Mouse (Mus musculus): Measurements from ENCODE around the gene Trmt10a. TPM values are rescaled to one million over a fixed set of nuclear protein-coding genes. Genes with fewer than 3 reads are reported as not detected.

The Trmt10a gene
- 1 to 10 TPM in 3 of 4 experiments, under 1 TPM in 1; 0.80 to 2.5 (median 2.1) TPM for total RNA-seq (2022)

DNA sequence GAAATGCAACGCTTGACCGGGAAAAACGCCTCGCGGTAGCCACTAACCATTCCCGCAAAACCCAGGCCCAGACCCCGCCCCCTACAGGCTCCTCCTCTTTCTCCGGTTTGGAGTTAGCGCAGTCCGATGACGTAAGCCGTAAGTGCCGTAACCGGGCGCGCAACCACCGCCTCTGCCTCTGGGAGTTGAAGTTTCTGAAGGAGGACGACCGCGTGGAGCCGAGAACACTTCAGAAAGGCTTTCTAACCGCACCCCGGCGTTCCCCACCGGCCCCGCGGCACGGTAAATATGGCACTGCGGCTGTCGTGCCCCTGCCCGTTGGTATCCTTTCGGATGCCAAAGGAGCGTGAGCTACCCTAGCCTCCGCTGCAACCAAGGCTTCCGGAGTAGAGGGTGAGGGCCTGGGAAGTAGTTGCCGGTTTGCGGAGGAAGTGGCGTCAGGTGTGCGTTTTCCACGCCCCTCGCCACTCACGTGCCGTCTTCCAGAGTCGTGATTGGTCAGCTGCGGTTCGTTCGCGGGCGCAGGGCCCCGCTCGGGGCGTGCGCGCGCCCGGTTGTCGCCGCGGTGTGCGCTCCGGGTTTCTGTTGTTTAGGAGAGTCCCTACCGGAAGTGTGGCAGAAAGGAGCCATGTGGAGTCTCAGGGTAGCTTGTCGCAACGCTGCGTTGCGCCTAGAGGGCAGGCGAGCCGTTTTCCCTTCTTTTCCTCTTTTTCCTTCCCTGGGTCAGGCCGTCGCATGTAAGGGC lies at the start of gene Trmt10a:
TSS of gene Trmt10a (plus strand) at position 134 of the 745 bp plus-strand sequence.
- DNase-seq (ENCODE audit: low spot score in 2 of 2) = peak; percentile 98

GRCm38 (mm10) chr3:138095301-138095700 lies 47.9 kb upstream of the Trmt10a start:
- no peak for DNase-seq (ENCODE audit: low spot score in 2 of 2)

DNA sequence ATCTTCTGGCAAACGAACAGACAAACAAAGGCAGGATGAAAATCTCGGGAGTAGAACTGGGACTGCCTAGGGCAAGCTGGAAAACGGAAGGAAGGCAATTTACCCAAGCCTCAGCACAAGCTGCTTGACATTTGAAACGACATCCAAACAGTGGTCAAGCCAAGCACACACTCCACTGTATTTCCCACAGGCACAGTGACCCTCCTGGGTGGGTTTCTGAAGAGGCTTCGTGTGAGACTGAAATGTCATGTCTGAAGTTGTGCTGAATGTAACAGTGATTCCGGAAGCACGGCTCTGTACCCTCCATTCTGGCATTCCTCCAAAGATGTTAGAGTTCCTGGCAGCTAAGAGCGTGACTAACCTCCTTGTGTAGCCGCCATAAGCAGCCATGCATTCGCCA lies 47.5 kb upstream of the Trmt10a start:
- DNase-seq (ENCODE audit: low spot score in 2 of 2) = no peak

DNA sequence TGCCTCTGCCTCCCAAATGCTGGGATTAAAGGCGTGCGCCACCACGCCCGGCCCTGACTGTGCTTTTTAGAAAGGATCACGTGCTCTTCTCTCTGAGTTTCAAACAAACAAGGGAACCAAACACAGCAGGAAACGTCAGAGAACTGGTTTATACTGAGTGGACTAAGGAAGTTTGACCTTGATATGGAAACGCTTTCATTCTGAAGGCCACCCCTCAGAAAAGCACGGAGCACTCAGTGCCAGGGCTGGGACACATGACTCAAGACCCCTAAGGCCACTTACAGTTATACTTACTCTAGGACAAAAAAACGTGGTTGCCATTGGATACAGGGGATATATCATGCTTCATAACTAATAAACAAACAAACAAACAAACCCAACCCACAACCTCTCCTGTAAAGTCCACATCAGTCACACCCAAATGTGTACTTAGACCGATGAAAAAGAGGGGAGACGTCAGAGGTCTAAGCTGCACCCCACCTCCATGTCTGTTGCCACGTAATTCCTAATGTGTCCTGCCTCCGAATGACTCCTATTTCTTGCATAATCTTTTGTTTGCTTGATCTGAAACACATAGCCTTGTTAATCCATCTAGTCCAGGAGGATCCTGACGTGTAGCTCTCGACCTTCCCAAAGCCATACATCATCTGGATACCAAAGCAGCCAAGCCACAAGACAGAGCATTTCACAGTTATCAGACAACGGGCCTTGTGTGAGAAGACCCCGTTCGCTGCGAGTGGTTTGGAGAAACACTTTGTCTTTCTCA lies 46.8 kb upstream of the Trmt10a start:
- no peak for DNase-seq (ENCODE audit: low spot score in 2 of 2)

DNA sequence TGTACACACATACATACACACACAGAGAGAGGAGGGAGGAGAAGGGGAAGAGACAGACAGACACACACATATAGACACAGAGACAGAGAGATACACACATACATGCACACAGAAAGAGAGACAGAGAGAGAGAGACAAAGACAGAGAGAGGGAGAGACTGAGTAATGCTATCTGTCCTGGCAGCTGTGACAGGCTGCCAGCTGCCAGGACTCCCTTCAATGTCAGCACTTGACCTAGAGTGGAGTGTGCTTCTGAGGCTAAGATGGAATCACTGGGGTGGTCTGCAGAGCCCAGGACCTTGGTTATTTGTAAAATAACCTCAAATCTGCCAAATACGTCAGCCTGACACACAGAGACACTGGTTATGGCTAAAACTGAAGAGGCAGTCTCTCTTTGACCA lies 45.5 kb upstream of the Trmt10a start:
- DNase-seq (ENCODE audit: low spot score in 2 of 2) = no peak

DNA sequence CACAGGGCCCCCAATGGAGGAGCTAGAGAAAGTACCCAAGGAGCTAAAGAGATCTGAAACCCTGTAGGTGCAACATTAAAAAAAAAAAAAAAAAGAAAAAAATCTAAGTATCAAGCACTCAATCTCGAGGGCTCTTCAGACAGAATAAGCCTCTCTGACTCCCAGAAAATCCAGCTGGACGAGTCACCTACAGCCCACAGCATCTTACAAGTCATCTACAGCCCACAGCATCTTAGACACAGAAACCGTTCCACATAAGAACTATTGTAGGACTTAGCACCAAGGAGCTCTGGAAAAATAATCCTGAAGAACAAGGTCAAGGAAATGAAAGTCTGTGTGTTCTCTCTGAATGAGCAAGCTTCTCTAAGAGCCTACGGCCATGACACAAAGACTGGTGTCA lies 41.3 kb upstream of the Trmt10a start:
- no peak for DNase-seq (ENCODE audit: low spot score in 2 of 2)

GRCm38 (mm10) chr3:138103690-138104089 lies 39.6 kb upstream of the Trmt10a start:
- no peak for DNase-seq (ENCODE audit: low spot score in 2 of 2)

DNA sequence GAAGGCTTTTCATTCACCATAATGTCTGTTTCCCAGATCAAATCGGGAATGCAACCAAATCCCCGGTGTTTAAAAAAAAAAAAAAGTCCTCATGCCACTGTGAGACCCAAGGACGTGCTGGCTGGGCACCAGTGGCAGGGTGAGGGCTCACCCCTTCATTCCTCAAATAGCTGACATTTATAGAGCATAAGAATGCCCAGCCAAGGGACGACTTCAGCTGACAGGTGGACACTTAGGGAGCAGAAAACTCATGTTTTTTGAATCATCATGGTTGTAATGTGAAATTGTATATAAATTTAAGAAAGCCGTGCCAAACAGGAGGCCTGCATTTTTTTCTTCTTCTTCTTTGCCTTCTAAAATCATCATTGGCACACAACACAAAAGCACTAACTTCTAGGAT lies 38.2 kb upstream of the Trmt10a start:
- DNase-seq (ENCODE audit: low spot score in 2 of 2) = no peak

GRCm38 (mm10) chr3:138106887-138107286 lies 36.4 kb upstream of the Trmt10a start:
- DNase-seq (ENCODE audit: low spot score in 2 of 2) = no peak

GRCm38 (mm10) chr3:138110910-138111782 lies 32.1 kb upstream of the Trmt10a start:
- no peak for DNase-seq (ENCODE audit: low spot score in 2 of 2)

GRCm38 (mm10) chr3:138114106-138114505 lies 29.1 kb upstream of the Trmt10a start:
- DNase-seq (ENCODE audit: low spot score in 2 of 2) = no peak

- DNase-seq (ENCODE audit: low spot score in 2 of 2) = peak; percentile 28 to 61
These were observed 26.4 kb upstream of the Trmt10a start for GRCm38 (mm10) chr3:138116871-138117270.

- no peak for DNase-seq (ENCODE audit: low spot score in 2 of 2)
These were observed 24.9 kb upstream of the Trmt10a start for GRCm38 (mm10) chr3:138118392-138118791.

- DNase-seq (ENCODE audit: low spot score in 2 of 2) = no peak
These were observed 24.4 kb upstream of the Trmt10a start for GRCm38 (mm10) chr3:138118831-138119230.

- DNase-seq (ENCODE audit: low spot score in 2 of 2) = peak; percentile 13 to 23
These were observed 23.7 kb upstream of the Trmt10a start for GRCm38 (mm10) chr3:138119444-138120105.

DNA sequence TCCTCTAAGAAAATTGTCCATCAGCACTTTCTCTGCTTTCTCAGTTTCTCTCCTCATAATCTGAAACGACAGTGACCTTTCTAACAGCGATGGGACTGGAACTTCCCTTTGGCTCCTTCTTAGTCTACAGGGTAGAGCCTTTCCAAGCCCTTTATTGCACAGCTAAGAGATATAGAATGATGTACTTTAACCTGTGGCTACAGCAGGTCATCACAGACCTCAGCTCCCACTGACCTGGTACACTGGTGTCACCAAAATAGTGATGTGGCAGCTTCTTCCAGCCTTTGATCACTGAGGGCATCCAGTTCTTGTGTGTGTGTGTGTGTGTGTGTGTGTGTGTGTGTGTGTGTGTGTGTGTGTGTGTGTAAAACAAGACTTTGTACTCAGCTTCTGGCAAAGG lies 21.8 kb upstream of the Trmt10a start:
- DNase-seq (ENCODE audit: low spot score in 2 of 2) = no peak

DNA sequence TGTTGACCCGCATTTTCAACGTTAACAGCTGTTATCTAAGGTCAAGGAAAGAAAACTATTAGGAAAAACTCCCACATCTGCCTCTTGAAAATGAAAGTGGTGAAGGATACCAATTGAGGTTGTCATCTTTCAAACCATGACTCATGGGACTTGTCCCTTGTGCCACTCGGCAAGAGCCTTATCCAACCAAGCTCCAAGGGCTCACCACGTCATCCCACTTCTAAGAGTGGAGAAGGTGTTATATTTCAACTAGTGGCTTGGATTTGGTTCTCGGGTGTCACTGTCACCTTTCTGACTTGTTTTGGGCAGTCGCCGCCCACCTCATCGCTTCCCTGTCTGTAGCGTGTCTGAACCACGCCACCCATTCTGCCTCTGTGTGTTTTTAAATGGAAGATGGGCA lies 19.4 kb upstream of the Trmt10a start:
- no peak for DNase-seq (ENCODE audit: low spot score in 2 of 2)

DNA sequence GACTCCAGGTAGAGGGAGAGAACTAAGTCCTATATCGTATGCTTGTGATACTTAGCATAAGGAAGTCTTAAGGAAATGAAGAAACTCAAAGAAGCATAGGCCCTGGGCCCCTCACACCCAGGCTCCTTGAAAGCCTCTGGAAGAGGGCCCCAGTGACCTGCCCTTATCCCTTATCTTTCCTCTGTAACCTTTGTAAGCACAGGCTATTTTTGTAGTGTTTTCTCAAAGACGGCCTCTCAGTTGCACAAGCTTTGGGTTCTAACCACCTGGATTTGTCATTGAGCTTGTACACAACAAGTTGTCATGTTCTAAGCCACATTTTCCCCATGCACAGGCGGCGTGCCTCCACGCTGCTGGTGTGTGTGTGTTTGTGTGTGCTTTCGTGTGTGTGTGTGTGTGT lies 14.1 kb upstream of the Trmt10a start:
- no peak for DNase-seq (ENCODE audit: low spot score in 2 of 2)

DNA sequence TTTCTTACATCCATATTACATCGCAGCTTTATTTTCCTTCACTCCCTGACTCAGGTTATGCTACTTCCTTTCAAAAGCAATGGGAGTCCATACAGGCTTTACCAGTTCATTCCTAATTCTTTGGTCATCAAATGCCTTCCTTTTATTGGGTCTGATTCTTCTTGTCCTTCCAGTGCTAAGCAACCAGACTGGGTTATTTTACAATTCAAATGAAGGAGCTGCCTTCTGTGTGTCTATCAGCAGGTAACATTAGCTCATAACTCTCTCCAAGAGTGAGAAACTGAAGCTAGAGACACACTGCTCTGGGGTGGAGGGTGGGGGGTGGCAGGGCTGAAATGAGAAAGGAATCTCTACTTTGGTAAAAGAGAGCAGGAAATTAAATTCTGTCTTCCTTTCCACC lies 12.6 kb upstream of the Trmt10a start:
- no peak for DNase-seq (ENCODE audit: low spot score in 2 of 2)

- DNase-seq (ENCODE audit: low spot score in 2 of 2) = no peak
These were observed 12.1 kb upstream of the Trmt10a start for GRCm38 (mm10) chr3:138131168-138131567.

- DNase-seq (ENCODE audit: low spot score in 2 of 2) = no peak
These were observed 9.8 kb upstream of the Trmt10a start for GRCm38 (mm10) chr3:138133463-138133862.

Measured in gastrocnemius, adult 8-10 months (tissue).